ENCODE assay signal across 16 mouse cellular contexts in genomic region chr2:4541330-4541729, GRCm38 (mm10).
DNase-seq lines count a peak whose midpoint lies in the region; ATAC-seq and TF ChIP-seq lines count a peak whose summit lies in the region.
"Had no signal": no experiment of that assay in that cellular context is flagged by ENCODE, and none has a peak within 500 bp of the region (broad histone marks: within the 10 kb centered on the region; RNA-seq: fewer than 3 reads in every experiment).

No protein-coding gene starts in this region.

- TF ChIP-seq CTCF in midbrain, postnatal 0 days (IDR thresholded peaks at IDR 0.05): no peak

- no peak for DNase-seq in heart, postnatal 4 days
- DNase-seq in midbrain, embryonic 10.5 days (ENCODE audit: low spot score): peak; percentile 44
- no peak for DNase-seq in midbrain, postnatal 0 days (ENCODE audit: low spot score)
- no peak for DNase-seq in midbrain, embryonic 11.5 days (ENCODE audit: low spot score, missing footprints)
- DNase-seq in left cerebral cortex, postnatal 25 days (ENCODE audit: low spot score in 2 of 2): no peak
- no peak for DNase-seq in cerebellum, adult 8-10 months
- DNase-seq: cerebellum, adult 9-11 months; kidney, adult 8-10 months; kidney, postnatal 36 days; lung, adult 2 months; lung, postnatal 36 days; right cerebral cortex, postnatal 25 days had no signal

- intact Hi-C loops in left cerebral cortex, postnatal 25 days (cut with DNase I): no loop called here

- WGBS in heart, embryonic 12.5 days: 72% methylated on average over 4 of the region's 4 CpGs
- WGBS in midbrain, embryonic 10.5 days: 44% methylated on average over 4 of the region's 4 CpGs
- WGBS in midbrain, postnatal 0 days: 28% methylated on average over 4 of the region's 4 CpGs
- 29% methylated on average over 4 of the region's 4 CpGs for WGBS in midbrain, embryonic 11.5 days

- no peak overlapping the region for H3K4me3 ChIP-seq in heart, embryonic 12.5 days
- no peak overlapping the region for H3K4me3 ChIP-seq in midbrain, embryonic 10.5 days
- no peak overlapping the region for H3K4me3 ChIP-seq in midbrain, postnatal 0 days (ENCODE audit: low read depth, low read length)
- H3K4me3 ChIP-seq in midbrain, embryonic 11.5 days (ENCODE audit: low read depth, low read length): no peak overlapping the region
- H3K4me3 ChIP-seq: neural tube, embryonic 12.5 days had no signal

- H3K9me3 ChIP-seq in heart, embryonic 12.5 days (replicated peaks): no peaks in the 10 kb centered on the region
- H3K9me3 ChIP-seq in midbrain, embryonic 10.5 days (replicated peaks): no peaks in the 10 kb centered on the region
- no peaks in the 10 kb centered on the region for H3K9me3 ChIP-seq in midbrain, postnatal 0 days (ENCODE audit: low read length)
- no peaks in the 10 kb centered on the region for H3K9me3 ChIP-seq in midbrain, embryonic 11.5 days (ENCODE audit: control insufficient read depth, low read length)
- H3K9me3 ChIP-seq: neural tube, embryonic 12.5 days had no signal

- no peaks in the 10 kb centered on the region for H3K27me3 ChIP-seq in heart, embryonic 12.5 days (replicated peaks)
- H3K27me3 ChIP-seq in midbrain, embryonic 10.5 days (ENCODE audit: low read depth, poor library complexity, severe bottlenecking): no peaks in the 10 kb centered on the region
- H3K27me3 ChIP-seq in midbrain, postnatal 0 days (ENCODE audit: insufficient read depth, low read length): no peaks in the 10 kb centered on the region
- no peaks in the 10 kb centered on the region for H3K27me3 ChIP-seq in midbrain, embryonic 11.5 days (ENCODE audit: control insufficient read depth, insufficient read depth, low read length)
- H3K27me3 ChIP-seq: neural tube, embryonic 12.5 days had no signal

- ATAC-seq in heart, embryonic 12.5 days (ENCODE audit: insufficient number of reproducible peaks, low FRiP score): no peak
- no peak for ATAC-seq in midbrain, postnatal 0 days (ENCODE audit: low FRiP score)
- no peak for ATAC-seq in midbrain, embryonic 11.5 days (ENCODE audit: low FRiP score)

- H3K9ac ChIP-seq in heart, embryonic 12.5 days: peak overlapping the region; percentile 22; the same call in 1 of the 2 replicates
- H3K9ac ChIP-seq in midbrain, postnatal 0 days (replicated peaks; ENCODE audit: low read length, poor library complexity, severe bottlenecking): no peak overlapping the region
- H3K9ac ChIP-seq in midbrain, embryonic 11.5 days (ENCODE audit: low read length): no peak overlapping the region
- H3K9ac ChIP-seq: neural tube, embryonic 12.5 days had no signal

- peaks cover 40% of the 10 kb centered on the region for H3K4me1 ChIP-seq in heart, embryonic 12.5 days (replicated peaks)
- peaks cover 76% of the 10 kb centered on the region for H3K4me1 ChIP-seq in midbrain, embryonic 10.5 days
- peaks cover 18% of the 10 kb centered on the region for H3K4me1 ChIP-seq in midbrain, postnatal 0 days (ENCODE audit: insufficient read depth, low read length)
- peaks cover 50% of the 10 kb centered on the region for H3K4me1 ChIP-seq in midbrain, embryonic 11.5 days (ENCODE audit: control insufficient read depth, insufficient read depth, low read length)

- peaks cover 18% of the 10 kb centered on the region for H3K36me3 ChIP-seq in heart, embryonic 12.5 days
- peaks cover 58% of the 10 kb centered on the region for H3K36me3 ChIP-seq in midbrain, embryonic 10.5 days
- peaks cover 11% of the 10 kb centered on the region for H3K36me3 ChIP-seq in midbrain, postnatal 0 days (ENCODE audit: insufficient read depth, low read length)
- no peaks in the 10 kb centered on the region; the same call in none of the 2 replicates for H3K36me3 ChIP-seq in midbrain, embryonic 11.5 days (ENCODE audit: control insufficient read depth, insufficient read depth, low read length)

- no peak overlapping the region for H3K27ac ChIP-seq in heart, embryonic 12.5 days (ENCODE audit: poor library complexity, severe bottlenecking)
- H3K27ac ChIP-seq in midbrain, embryonic 10.5 days (replicated peaks): peak overlapping the region; percentile 88
- no peak overlapping the region for H3K27ac ChIP-seq in midbrain, postnatal 0 days (ENCODE audit: low read depth, low read length)
- peak overlapping the region; percentile 84; the same call in 1 of the 2 replicates for H3K27ac ChIP-seq in midbrain, embryonic 11.5 days (ENCODE audit: low read depth, low read length)

- H3K4me2 ChIP-seq in heart, embryonic 12.5 days: no peak overlapping the region
- H3K4me2 ChIP-seq in midbrain, postnatal 0 days (ENCODE audit: low read depth, low read length, poor library complexity, severe bottlenecking): no peak overlapping the region
- no peak overlapping the region for H3K4me2 ChIP-seq in midbrain, embryonic 11.5 days
- H3K4me2 ChIP-seq: heart, embryonic 11.5 days; liver, embryonic 11.5 days; neural tube, embryonic 12.5 days had no signal

Comparison
In these comparisons a context has a peak if more than half of its experiments do, and no peak if none do; other contexts are left out.
1. H3K27ac ChIP-seq: peak in midbrain, embryonic 10.5 days (single experiment) and midbrain, embryonic 11.5 days (single experiment); none in heart, embryonic 12.5 days (single experiment) and midbrain, postnatal 0 days (single experiment).